Mouse (Mus musculus): Measurements from ENCODE around the gene Hibadh.
"Not testable (repeated sequence)": the region's sequence is repeated elsewhere in the genome, so short reads cannot be mapped to it uniquely, and the experiment has no call there.

Hibadh gene

GRCm38 (mm10) chr6:52640224-52640712 lies at the start of gene Hibadh:
TSS of gene Hibadh (minus strand) at chr6:52640389.
- DNase-seq (ENCODE audit: low read depth, low spot score), result peak; percentile 99

- DNase-seq (ENCODE audit: low read depth, low spot score), result no peak
Measured at GRCm38 (mm10) chr6:52686901-52687500, 46.8 kb upstream of the Hibadh start.

GRCm38 (mm10) chr6:52682607-52683006 lies 42.4 kb upstream of the Hibadh start:
- DNase-seq (ENCODE audit: low read depth, low spot score), result no peak

GRCm38 (mm10) chr6:52681847-52682485 lies 41.8 kb upstream of the Hibadh start:
- DNase-seq (ENCODE audit: low read depth, low spot score), result no peak

GRCm38 (mm10) chr6:52680458-52681032 lies 40.4 kb upstream of the Hibadh start:
- DNase-seq (ENCODE audit: low read depth, low spot score), result peak; percentile 38

GRCm38 (mm10) chr6:52679565-52679964 lies 39.4 kb upstream of the Hibadh start:
- DNase-seq (ENCODE audit: low read depth, low spot score), result no peak

- not testable (repeated sequence) for DNase-seq (ENCODE audit: low read depth, low spot score)
Measured at GRCm38 (mm10) chr6:52677534-52677933, 37.3 kb upstream of the Hibadh start.

GRCm38 (mm10) chr6:52675222-52675921 lies 35.2 kb upstream of the Hibadh start:
- peak; percentile 22 for DNase-seq (ENCODE audit: low read depth, low spot score)

GRCm38 (mm10) chr6:52674541-52674940 lies 34.4 kb upstream of the Hibadh start:
- peak; percentile 32 for DNase-seq (ENCODE audit: low read depth, low spot score)

GRCm38 (mm10) chr6:52673706-52674105 lies 33.5 kb upstream of the Hibadh start:
- no peak for DNase-seq (ENCODE audit: low read depth, low spot score)

- DNase-seq (ENCODE audit: low read depth, low spot score), result no peak
Measured at GRCm38 (mm10) chr6:52672539-52672938, 32.4 kb upstream of the Hibadh start.

GRCm38 (mm10) chr6:52671791-52672190 lies 31.6 kb upstream of the Hibadh start:
- no peak for DNase-seq (ENCODE audit: low read depth, low spot score)

GRCm38 (mm10) chr6:52669878-52670277 lies 29.7 kb upstream of the Hibadh start:
- DNase-seq (ENCODE audit: low read depth, low spot score), result not testable (repeated sequence)

- DNase-seq (ENCODE audit: low read depth, low spot score), result no peak
Measured at GRCm38 (mm10) chr6:52667641-52668040, 27.5 kb upstream of the Hibadh start.

GRCm38 (mm10) chr6:52663021-52663420 lies 22.8 kb upstream of the Hibadh start:
- no peak for DNase-seq (ENCODE audit: low read depth, low spot score)

GRCm38 (mm10) chr6:52655266-52655665 lies 15.1 kb upstream of the Hibadh start:
- DNase-seq (ENCODE audit: low read depth, low spot score), result no peak

- no peak for DNase-seq (ENCODE audit: low read depth, low spot score)
Measured at GRCm38 (mm10) chr6:52648806-52649205, 8.6 kb upstream of the Hibadh start.

GRCm38 (mm10) chr6:52648031-52648430 lies 7.8 kb upstream of the Hibadh start:
- no peak for DNase-seq (ENCODE audit: low read depth, low spot score)

GRCm38 (mm10) chr6:52645926-52646325 lies 5.7 kb upstream of the Hibadh start:
- no peak for DNase-seq (ENCODE audit: low read depth, low spot score)

GRCm38 (mm10) chr6:52642152-52642551 lies 2.0 kb upstream of the Hibadh start:
- DNase-seq (ENCODE audit: low read depth, low spot score), result no peak

- DNase-seq (ENCODE audit: low read depth, low spot score), result no peak
Measured at GRCm38 (mm10) chr6:52641076-52641475, 887 bp upstream of the Hibadh start.

GRCm38 (mm10) chr6:52639546-52640223 lies 504 bp downstream of the Hibadh start:
- DNase-seq (ENCODE audit: low read depth, low spot score), result no peak

Measured in ZHBTc4 (cell line).